Mouse (Mus musculus): ENCODE measurements at regions not wholly inside any gene's neighbourhood (a gene's known extent, or its start where the extent isn't known, plus 50 kb on each side); places are given as distances from the start of the nearest gene placed in this dataset.

- Histone ChIP-seq H3K9me3 (ENCODE audit: control insufficient read depth, insufficient read depth, low read depth, low read length) (no peaks in the 10 kb centered on the region), H3K4me1 (ENCODE audit: control insufficient read depth in 2 of 2, insufficient read depth in 2 of 2, low read length in 2 of 2, poor library complexity in 1 of 2) (no peaks in the 10 kb centered on the region), H3K36me3 (ENCODE audit: control insufficient read depth, insufficient read depth, low read length, poor library complexity, severe bottlenecking) (no peaks in the 10 kb centered on the region), H3K27ac (ENCODE audit: insufficient read depth, low read depth, low read length, poor library complexity, severe bottlenecking) (no peak overlapping the region), H3K9ac (ENCODE audit: insufficient read depth, low read depth, low read length, poor library complexity, severe bottlenecking) (no peak overlapping the region), H3K4me3 (ENCODE audit: insufficient read depth in 1 of 2, low read depth in 1 of 2, low read length in 2 of 2, poor library complexity in 1 of 2, severe bottlenecking in 1 of 2) (no peak overlapping the region)
- in situ Hi-C loops (cut with MboI; ENCODE audit: low sequenced_read_pairs in 2 of 2, unreplicated experiment in 2 of 2), result loop anchor here in 1 of 2 experiments (25.0 kb wide), 1 partner anchor 425 kb away; no protein-coding TSS in a partner anchor
- DNase-seq (ENCODE audit: low read depth, low spot score), result no peak
- TF ChIP-seq ZC3H11A (IDR thresholded peaks at IDR 0.05; ENCODE audit: borderline replicate concordance, low read depth, low read length) (no peak), CHD2 (IDR thresholded peaks at IDR 0.05; ENCODE audit: low read depth, low read length) (no peak), HCFC1 (IDR thresholded peaks at IDR 0.05; ENCODE audit: borderline replicate concordance, insufficient read depth, low read length) (no peak), MAFK (IDR thresholded peaks at IDR 0.05; ENCODE audit: insufficient read depth, low read depth, low read length) (no peak), ZNF384 (IDR thresholded peaks at IDR 0.05; ENCODE audit: low read depth, low read length) (no peak)
These were observed 52.0 kb upstream of the Scaf11 start for GRCm38 (mm10) chr15:96512636-96513035.

Data from ES-E14 (cell line).